Comparison of ENCODE assay signal across 11 mouse cellular contexts in the genomic region with DNA sequence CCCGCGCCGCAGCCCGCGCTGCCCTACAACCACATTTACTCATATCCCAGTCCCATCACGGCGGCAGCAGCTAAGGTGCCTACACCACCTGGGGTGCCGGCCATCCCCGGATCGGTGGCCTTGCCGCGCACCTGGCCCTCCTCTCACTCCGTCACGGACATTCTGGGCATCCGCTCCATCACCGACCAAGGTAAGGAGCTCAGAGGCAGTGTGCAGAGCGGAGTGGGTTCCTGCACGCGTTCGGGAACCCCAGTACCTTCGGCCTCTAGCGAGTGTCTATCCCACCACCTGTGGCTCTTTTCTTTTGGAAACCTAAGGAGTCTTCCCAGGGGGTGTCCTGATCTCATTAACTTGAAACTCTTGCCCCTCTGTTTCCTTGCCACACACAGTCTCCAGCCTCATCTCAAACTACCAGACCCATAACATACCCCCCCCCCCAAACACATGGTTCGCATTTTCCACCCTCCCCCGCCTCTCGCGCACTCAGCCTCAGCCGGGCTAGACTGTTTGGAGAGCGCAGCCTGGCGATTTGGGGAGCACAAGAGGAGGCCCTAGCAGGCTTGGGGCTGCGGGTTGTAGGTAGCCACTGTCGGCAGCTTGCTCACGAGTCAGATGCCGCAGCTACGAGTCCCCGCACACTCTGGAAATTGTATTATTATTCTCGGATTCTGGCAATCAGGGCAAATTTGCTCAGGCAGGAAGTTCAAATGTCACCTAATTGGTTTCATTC. TPM values are rescaled to one million over a fixed set of nuclear protein-coding genes. Genes with fewer than 3 reads are reported as not detected.
DNase-seq lines count a peak whose midpoint lies in the region; ATAC-seq lines count a peak whose summit lies in the region.
"Had no signal": no experiment of that assay in that cellular context is flagged by ENCODE, and none has a peak within 500 bp of the region (broad histone marks: within the 10 kb centered on the region; RNA-seq: fewer than 3 reads in every experiment).

No protein-coding gene starts in this region.

- peaks cover 39% of the 10 kb centered on the region for H3K4me1 ChIP-seq in kidney, embryonic 15.5 days
- peaks cover 20% of the 10 kb centered on the region for H3K4me1 ChIP-seq in neural tube, embryonic 13.5 days (replicated peaks)

- H3K36me3 ChIP-seq in kidney, embryonic 15.5 days = no peaks in the 10 kb centered on the region
- no peaks in the 10 kb centered on the region for H3K36me3 ChIP-seq in neural tube, embryonic 13.5 days

- H3K9ac ChIP-seq in kidney, embryonic 15.5 days = no peak overlapping the region
- no peak overlapping the region for H3K9ac ChIP-seq in neural tube, embryonic 13.5 days

- H3K9me3 ChIP-seq in kidney, embryonic 15.5 days (replicated peaks) = no peaks in the 10 kb centered on the region
- no peaks in the 10 kb centered on the region for H3K9me3 ChIP-seq in neural tube, embryonic 13.5 days

- WGBS in kidney, embryonic 15.5 days = 1% methylated on average over 36 of the region's 36 CpGs
- 1% methylated on average over 36 of the region's 36 CpGs for WGBS in neural tube, embryonic 13.5 days

- H3K27ac ChIP-seq in kidney, embryonic 15.5 days = no peak overlapping the region
- no peak overlapping the region for H3K27ac ChIP-seq in neural tube, embryonic 13.5 days (replicated peaks)

- ATAC-seq in kidney, embryonic 15.5 days (replicated peaks; ENCODE audit: low FRiP score) = peak; percentile 16; the same call in 1 of the 2 replicates
- ATAC-seq in neural tube, embryonic 13.5 days (ENCODE audit: low read depth) = no peak

- intact Hi-C loops in gastrocnemius, postnatal 14 days (cut with DNase I; ENCODE audit: low total_unique reads) = no loop called here

- peaks cover 94% of the 10 kb centered on the region for H3K27me3 ChIP-seq in kidney, embryonic 15.5 days
- peaks cover 96% of the 10 kb centered on the region for H3K27me3 ChIP-seq in neural tube, embryonic 13.5 days

- peak overlapping the region; percentile 64 for H3K4me2 ChIP-seq in kidney, embryonic 15.5 days
- H3K4me2 ChIP-seq in neural tube, embryonic 13.5 days = peak overlapping the region; percentile 41

- H3K4me3 ChIP-seq in kidney, embryonic 15.5 days (replicated peaks) = peak overlapping the region; percentile 36
- H3K4me3 ChIP-seq in neural tube, embryonic 13.5 days = peak overlapping the region; percentile 29

- DNase-seq in kidney, adult 18-20 months = no peak
- peak; percentile 59 for DNase-seq in embryo, embryonic 10 days (ENCODE audit: low spot score)
- DNase-seq in induced T-regulatory cell, adult 2 months (ENCODE audit: low read depth) = peak; percentile 6
- DNase-seq in c-Kit-positive CD71-positive TER-119-positive erythroid progenitor cells, embryonic 14.5 days (ENCODE audit: low spot score) = no peak
- DNase-seq in gastrocnemius, postnatal 14 days = no peak
- DNase-seq in gastrocnemius, postnatal 10 days = no peak
- DNase-seq: right cerebral cortex, postnatal 4 days had no signal

RNA-seq across cellular contexts. Expression of gene Pax9, which starts 5.6 kb away (rescaled TPM):
- 0.13 and 0.14 TPM in 2 replicates for polyA plus RNA-seq in kidney, embryonic 15.5 days (2015; fragmentation: Nextera tagmentation; extraction: Ambion mirVana)
- polyA plus RNA-seq in neural tube, embryonic 13.5 days (2015; fragmentation: Nextera tagmentation; extraction: Ambion mirVana) = 0.56 and 2.2 TPM in 2 replicates
- total RNA-seq in gastrocnemius, postnatal 14 days (2021) = under 1 TPM in 1 of 2 experiments, not detected in 1; 0.04 TPM
- total RNA-seq in gastrocnemius, postnatal 10 days (2021) = under 1 TPM; 0.07 to 0.20 TPM
- total RNA-seq: common myeloid progenitor, adult 5-6 weeks; left cerebral cortex, postnatal 14 days had no signal

Comparison
In these comparisons a context has a peak if more than half of its experiments do, and no peak if none do; other contexts are left out.
1. DNase-seq: peak in embryo, embryonic 10 days (single experiment) and induced T-regulatory cell, adult 2 months (single experiment); none in kidney, adult 18-20 months (single experiment), c-Kit-positive CD71-positive TER-119-positive erythroid progenitor cells, embryonic 14.5 days (single experiment), gastrocnemius, postnatal 14 days (single experiment) and gastrocnemius, postnatal 10 days (single experiment).